In genomic region chr15:81848301-81848700, GRCm38 (mm10) we compare ENCODE assay signal across 8 mouse cellular contexts. TPM values are rescaled to one million over a fixed set of nuclear protein-coding genes. Genes with fewer than 3 reads are reported as not detected.
DNase-seq lines count a peak whose midpoint lies in the region; ATAC-seq and TF ChIP-seq lines count a peak whose summit lies in the region.

No protein-coding gene starts in this region.

- no peak for TF ChIP-seq POLR2A in embryonic fibroblast, embryonic 13.5 days (IDR thresholded peaks at IDR 0.05; ENCODE audit: low read depth, low read length)

- no peaks in the 10 kb centered on the region for H3K27me3 ChIP-seq in hindbrain, embryonic 11.5 days (ENCODE audit: control insufficient read depth, insufficient read depth, low read length)
- H3K27me3 ChIP-seq in hindbrain, embryonic 13.5 days, result no peaks in the 10 kb centered on the region
- no peaks in the 10 kb centered on the region for H3K27me3 ChIP-seq in liver, embryonic 13.5 days

- no peaks in the 10 kb centered on the region for H3K9me3 ChIP-seq in hindbrain, embryonic 11.5 days (ENCODE audit: control insufficient read depth, low read length)
- H3K9me3 ChIP-seq in hindbrain, embryonic 13.5 days, result no peaks in the 10 kb centered on the region
- no peaks in the 10 kb centered on the region for H3K9me3 ChIP-seq in liver, embryonic 13.5 days (replicated peaks)

- no peak overlapping the region for H3K4me2 ChIP-seq in hindbrain, embryonic 11.5 days (replicated peaks; ENCODE audit: low read depth, low read length)
- H3K4me2 ChIP-seq in hindbrain, embryonic 13.5 days, result no peak overlapping the region
- no peak overlapping the region for H3K4me2 ChIP-seq in liver, embryonic 13.5 days

- H3K9ac ChIP-seq in hindbrain, embryonic 11.5 days (ENCODE audit: low read depth, low read length), result no peak overlapping the region
- H3K9ac ChIP-seq in hindbrain, embryonic 13.5 days, result no peak overlapping the region
- no peak overlapping the region for H3K9ac ChIP-seq in liver, embryonic 13.5 days

- WGBS in hindbrain, embryonic 11.5 days, result 54% methylated on average over 7 of the region's 7 CpGs
- WGBS in hindbrain, embryonic 13.5 days, result 46% methylated on average over 7 of the region's 7 CpGs
- WGBS in liver, embryonic 13.5 days (ENCODE audit: insufficient replicate concordance), result 38% methylated on average over 7 of the region's 7 CpGs

- ATAC-seq in hindbrain, embryonic 11.5 days (ENCODE audit: low FRiP score), result no peak
- ATAC-seq in hindbrain, embryonic 13.5 days (ENCODE audit: low FRiP score), result no peak
- ATAC-seq in liver, embryonic 13.5 days (ENCODE audit: low read depth), result 0 out of 2 replicates have a peak, but pooled peaks have one; percentile 55

- TF ChIP-seq CTCF in embryonic fibroblast, embryonic 13.5 days (IDR thresholded peaks at IDR 0.05; ENCODE audit: borderline replicate concordance, insufficient read depth, low read length), result 0 out of 2 replicates have a peak, but pooled peaks have one; percentile 24

- no peaks in the 10 kb centered on the region for H3K4me1 ChIP-seq in hindbrain, embryonic 11.5 days (replicated peaks; ENCODE audit: control insufficient read depth, insufficient read depth, low read length)
- no peaks in the 10 kb centered on the region for H3K4me1 ChIP-seq in hindbrain, embryonic 13.5 days (replicated peaks)
- no peaks in the 10 kb centered on the region for H3K4me1 ChIP-seq in embryonic fibroblast, embryonic 13.5 days (ENCODE audit: control insufficient read depth, insufficient read depth, low read length)
- H3K4me1 ChIP-seq in liver, embryonic 13.5 days (replicated peaks), result peaks cover 24% of the 10 kb centered on the region

- H3K36me3 ChIP-seq in hindbrain, embryonic 11.5 days (ENCODE audit: control insufficient read depth, insufficient read depth, low read length), result peaks cover 9% of the 10 kb centered on the region; the same call in 1 of the 2 replicates
- peaks cover 47% of the 10 kb centered on the region for H3K36me3 ChIP-seq in hindbrain, embryonic 13.5 days
- H3K36me3 ChIP-seq in liver, embryonic 13.5 days, result peaks cover 56% of the 10 kb centered on the region

- no peak overlapping the region for H3K4me3 ChIP-seq in hindbrain, embryonic 11.5 days (ENCODE audit: low read depth, low read length)
- no peak overlapping the region for H3K4me3 ChIP-seq in hindbrain, embryonic 13.5 days
- no peak overlapping the region for H3K4me3 ChIP-seq in embryonic fibroblast, embryonic 13.5 days (ENCODE audit: insufficient read depth, low read length)
- no peak overlapping the region for H3K4me3 ChIP-seq in liver, embryonic 13.5 days (replicated peaks)

- peak; percentile 66 for DNase-seq in hindbrain, embryonic 11.5 days (ENCODE audit: low spot score)
- DNase-seq in CD4-positive, CD25-positive, alpha-beta regulatory T cell, adult 2 months (ENCODE audit: low read depth, low spot score), result peak; percentile 88
- peak; percentile 83 for DNase-seq in adipocyte (ENCODE audit: low spot score)
- DNase-seq in liver, embryonic 13.5 days, result peak; percentile 64
- peak; percentile 73 for DNase-seq in skeletal muscle tissue, adult 2 months (ENCODE audit: low read depth, low spot score)
- no peak for DNase-seq in ovary, postnatal 14 days (ENCODE audit: low spot score)

- no peak overlapping the region for H3K27ac ChIP-seq in hindbrain, embryonic 11.5 days (ENCODE audit: low read depth, low read length)
- no peak overlapping the region for H3K27ac ChIP-seq in hindbrain, embryonic 13.5 days
- H3K27ac ChIP-seq in embryonic fibroblast, embryonic 13.5 days (ENCODE audit: insufficient read depth, low read length), result no peak overlapping the region
- no peak overlapping the region for H3K27ac ChIP-seq in liver, embryonic 13.5 days

RNA-seq across cellular contexts. Expression of gene Tob2, which starts 10.3 kb away (rescaled TPM):
- 10.5 and 12.5 TPM in 2 replicates for polyA plus RNA-seq in hindbrain, embryonic 11.5 days (2014; fragmentation: Nextera tagmentation; extraction: Ambion mirVana)
- 15.6 and 15.7 TPM in 2 replicates for polyA plus RNA-seq in hindbrain, embryonic 13.5 days (2015; fragmentation: Nextera tagmentation; extraction: Ambion mirVana)
- polyA plus RNA-seq in embryonic fibroblast, embryonic 13.5 days (2011; ENCODE audit: insufficient read length, low read depth, missing spikeins), result 21.4 and 22.8 TPM in 2 replicates
- 9.0 and 11.9 TPM in 2 replicates for polyA plus RNA-seq in liver, embryonic 13.5 days (2015; fragmentation: Nextera tagmentation; extraction: Ambion mirVana)

RNA-seq across cellular contexts. Expression of gene Phf5a, which starts 23.4 kb away (rescaled TPM):
- 184 and 186 TPM in 2 replicates for polyA plus RNA-seq in hindbrain, embryonic 11.5 days (2014; fragmentation: Nextera tagmentation; extraction: Ambion mirVana)
- 123 and 125 TPM in 2 replicates for polyA plus RNA-seq in hindbrain, embryonic 13.5 days (2015; fragmentation: Nextera tagmentation; extraction: Ambion mirVana)
- 53.0 and 71.3 TPM in 2 replicates for polyA plus RNA-seq in embryonic fibroblast, embryonic 13.5 days (2011; ENCODE audit: insufficient read length, low read depth, missing spikeins)
- 132 and 139 TPM in 2 replicates for polyA plus RNA-seq in liver, embryonic 13.5 days (2015; fragmentation: Nextera tagmentation; extraction: Ambion mirVana)

RNA-seq across cellular contexts. Expression of gene Aco2, which starts 23.8 kb away (rescaled TPM):
- polyA plus RNA-seq in hindbrain, embryonic 11.5 days (2014; fragmentation: Nextera tagmentation; extraction: Ambion mirVana), result 155 and 169 TPM in 2 replicates
- 237 and 248 TPM in 2 replicates for polyA plus RNA-seq in hindbrain, embryonic 13.5 days (2015; fragmentation: Nextera tagmentation; extraction: Ambion mirVana)
- polyA plus RNA-seq in embryonic fibroblast, embryonic 13.5 days (2011; ENCODE audit: insufficient read length, low read depth, missing spikeins), result 143 and 150 TPM in 2 replicates
- 105 and 122 TPM in 2 replicates for polyA plus RNA-seq in liver, embryonic 13.5 days (2015; fragmentation: Nextera tagmentation; extraction: Ambion mirVana)

RNA-seq across cellular contexts. Expression of gene Tef, which starts 46.1 kb away (rescaled TPM):
- 12.0 and 12.4 TPM in 2 replicates for polyA plus RNA-seq in hindbrain, embryonic 11.5 days (2014; fragmentation: Nextera tagmentation; extraction: Ambion mirVana)
- 22.3 and 22.4 TPM in 2 replicates for polyA plus RNA-seq in hindbrain, embryonic 13.5 days (2015; fragmentation: Nextera tagmentation; extraction: Ambion mirVana)
- 37.4 and 43.1 TPM in 2 replicates for polyA plus RNA-seq in embryonic fibroblast, embryonic 13.5 days (2011; ENCODE audit: insufficient read length, low read depth, missing spikeins)
- 4.5 and 5.9 TPM in 2 replicates for polyA plus RNA-seq in liver, embryonic 13.5 days (2015; fragmentation: Nextera tagmentation; extraction: Ambion mirVana)
